Mouse (Mus musculus) midbrain, embryonic 14.5 days (tissue): ENCODE measurements around the gene Ccdc85c. TPM values are rescaled to one million over a fixed set of nuclear protein-coding genes. Genes with fewer than 3 reads are reported as not detected.

ENCODE experiments used
- ATAC-seq: fragments of 200-750 bp; cut with Nextera tagmentation; 2 replicates; pipeline ENCODE4 v1.8.0; 2017; ENCODE audit warnings: moderate number of reproducible peaks, moderate library complexity; ENCODE audit not compliant: low FRiP score, low TSS enrichment
- DNase-seq: peaks from one replicate; pipeline ENCODE4 v3.0.0-alpha.2; 2015
- H3K27ac ChIP-seq: fragments of 300-500 bp; sonication (generic); replicated peaks from 2 replicates; pipeline ENCODE4 v1.5.1; 2014; ENCODE audit warnings: mild to moderate bottlenecking, low read depth, low read length, moderate library complexity
- H3K27me3 ChIP-seq: fragments of 300-500 bp; sonication (generic); 2 replicates; pipeline ENCODE4 v1.6.1; 2014; ENCODE audit warnings: low read length, control low read depth, mixed read lengths; ENCODE audit not compliant: control insufficient read depth, insufficient read depth
- H3K36me3 ChIP-seq: fragments of 300-500 bp; sonication (generic); 2 replicates; pipeline ENCODE4 v1.6.1; 2014; ENCODE audit warnings: low read length, control low read depth; ENCODE audit not compliant: control insufficient read depth, insufficient read depth
- H3K4me1 ChIP-seq: fragments of 300-500 bp; sonication (generic); 2 replicates; pipeline ENCODE4 v1.6.1; 2014; ENCODE audit warnings: mild to moderate bottlenecking, antibody characterized with exemption, low read length, control low read depth; ENCODE audit not compliant: control insufficient read depth, insufficient read depth
- H3K4me2 ChIP-seq: fragments of 300-500 bp; sonication (generic); 2 replicates; pipeline ENCODE4 v1.6.1; 2014; ENCODE audit warnings: mild to moderate bottlenecking, low read length, moderate library complexity
- H3K4me3 ChIP-seq: fragments of 300-500 bp; sonication (generic); replicated peaks from 2 replicates; pipeline ENCODE4 v1.5.1; 2014; ENCODE audit warnings: low read depth, low read length
- H3K9ac ChIP-seq: fragments of 300-500 bp; sonication (generic); replicated peaks from 2 replicates; pipeline ENCODE4 v1.6.1; 2014; ENCODE audit warnings: mild to moderate bottlenecking, low read length, moderate library complexity
- H3K9me3 ChIP-seq: fragments of 300-500 bp; sonication (generic); 2 replicates; pipeline ENCODE4 v1.6.1; 2016; ENCODE audit warnings: low read length, control low read depth, mixed read lengths; ENCODE audit not compliant: control insufficient read depth
- WGBS: fragments of 180-500 bp; shearing (Covaris S2); extraction: QIAGEN DNeasy Blood & Tissue Kit; methylation state at CpG from one replicate; pipeline ENCODE4 v1.1.7; 2014; 5-methylcytosine and 5-hydroxymethylcytosine counted together
- polyA plus RNA-seq: library from polyadenylated mRNA; unstranded; fragments of >200 nt; fragmentation: Nextera tagmentation; extraction: Ambion mirVana; gene quantifications from 2 replicates; pipeline ENCODE4 v1.2.1, GENCODE M21; 2014

Gene Ccdc85c
- polyA plus RNA-seq, 1 experiment from 2014 or later = 20.9 TPM

DNA sequence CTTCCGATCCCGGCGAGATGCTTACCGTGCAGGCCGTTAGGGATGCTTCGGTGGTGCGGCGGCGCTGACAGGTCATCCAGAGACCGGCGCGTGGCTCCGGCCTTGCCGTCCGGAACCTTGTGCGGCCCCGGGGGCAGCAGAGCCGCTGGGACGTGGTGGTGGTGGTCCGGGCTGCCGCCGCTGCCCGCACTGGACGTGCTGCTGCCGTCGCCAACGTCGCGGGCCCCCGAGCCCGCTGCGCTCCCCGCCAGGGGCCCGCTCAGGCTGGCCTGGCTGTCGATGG, 971 bp downstream of the Ccdc85c start:
- H3K27me3 ChIP-seq = no peaks in the 10 kb centered on the region
- ATAC-seq (no peak), DNase-seq (peak; percentile 37)
- peaks cover 74% of the 10 kb centered on the region for H3K4me1 ChIP-seq
- peak overlapping the region; percentile 98 for H3K4me2 ChIP-seq
- peak overlapping the region; percentile 83 for H3K4me3 ChIP-seq
- WGBS = 1% methylated on average over 25 of the region's 35 CpGs
- peak overlapping the region; percentile 98 for H3K27ac ChIP-seq
- no peaks in the 10 kb centered on the region for H3K36me3 ChIP-seq
- H3K9ac ChIP-seq = peak overlapping the region; percentile 90
- H3K9me3 ChIP-seq = no peaks in the 10 kb centered on the region

DNA sequence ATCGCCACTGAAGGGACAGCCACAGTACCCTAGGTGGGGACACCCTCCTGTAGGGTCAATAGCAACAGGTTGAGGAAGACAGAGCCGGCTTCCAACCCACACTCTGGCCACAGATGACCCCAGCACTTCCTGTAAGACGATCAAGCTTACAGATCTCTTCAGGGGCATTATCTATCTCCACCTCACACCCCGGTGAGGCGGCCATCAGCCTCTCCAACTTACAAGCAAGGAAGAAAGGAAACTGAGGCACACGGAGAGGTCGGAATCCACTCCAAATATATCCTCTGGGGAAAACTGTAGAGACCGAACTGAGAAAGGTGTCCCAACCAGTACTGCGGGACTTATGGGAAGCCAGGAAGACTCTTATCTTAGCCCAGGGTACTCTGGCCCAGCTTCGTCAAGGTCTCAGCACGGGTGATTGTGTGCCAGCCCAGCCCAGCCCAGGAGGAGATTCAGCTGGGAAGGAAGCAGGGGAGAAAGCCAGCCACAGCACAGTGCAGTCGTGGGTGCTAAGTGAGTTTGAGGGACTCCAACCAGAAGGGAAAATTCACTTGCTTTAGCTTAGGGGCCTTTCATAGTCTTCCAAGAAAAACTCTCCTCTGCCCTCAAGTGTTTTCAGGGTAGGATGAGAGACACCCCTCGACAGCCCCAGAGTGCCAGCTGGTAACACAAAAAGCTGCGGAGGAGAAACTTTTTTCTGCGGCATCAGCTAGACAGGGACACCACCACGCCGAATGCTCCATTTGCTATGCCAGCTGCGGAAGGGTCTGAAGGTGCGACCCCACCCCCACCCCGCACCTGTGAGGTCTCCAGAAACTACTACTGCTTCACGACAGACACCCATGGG, 1.5 kb downstream of the Ccdc85c start:
- no peak for ATAC-seq
- H3K27me3 ChIP-seq = no peaks in the 10 kb centered on the region
- H3K27ac ChIP-seq = peak overlapping the region; percentile 98; the same call in 1 of the 2 replicates
- peaks cover 70% of the 10 kb centered on the region for H3K4me1 ChIP-seq
- WGBS = 3% methylated on average over 21 of the region's 21 CpGs
- no peaks in the 10 kb centered on the region for H3K36me3 ChIP-seq
- DNase-seq = peak; percentile 28
- H3K9ac ChIP-seq = peak overlapping the region; percentile 90
- peak overlapping the region; percentile 83 for H3K4me3 ChIP-seq
- H3K4me2 ChIP-seq = peak overlapping the region; percentile 98
- no peaks in the 10 kb centered on the region for H3K9me3 ChIP-seq

DNA sequence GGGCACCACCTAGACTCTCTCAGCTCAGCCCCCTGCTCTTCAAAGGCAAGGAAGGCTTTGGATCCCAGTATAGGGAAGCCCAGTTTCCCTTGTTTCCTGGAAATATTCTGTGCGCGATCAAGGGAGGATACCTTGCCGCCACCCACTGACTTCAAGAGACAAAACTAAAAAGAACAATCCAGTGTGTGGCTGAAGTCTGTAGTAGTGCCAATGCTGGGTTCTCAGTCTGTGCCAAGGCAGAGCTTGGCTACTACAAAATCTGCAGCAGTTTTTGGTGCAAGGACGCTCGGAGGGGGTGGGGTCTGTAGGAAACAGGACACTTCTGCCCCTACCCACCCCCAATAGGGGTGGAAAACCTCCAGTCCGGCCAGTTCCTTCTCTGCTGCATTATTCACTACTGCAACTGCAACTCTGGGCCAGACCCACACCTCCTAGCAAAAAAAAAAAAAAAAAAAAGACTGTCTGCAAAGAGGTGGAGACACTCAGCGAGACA, 3.0 kb downstream of the Ccdc85c start:
- Histone ChIP-seq H3K27ac (no peak overlapping the region), H3K4me2 (peak overlapping the region; percentile 98), H3K4me3 (peak overlapping the region; percentile 83), H3K9ac (peak overlapping the region; percentile 90), H3K27me3 (no peaks in the 10 kb centered on the region), H3K36me3 (no peaks in the 10 kb centered on the region), H3K4me1 (peaks cover 63% of the 10 kb centered on the region), H3K9me3 (no peaks in the 10 kb centered on the region)
- DNase-seq (no peak), ATAC-seq (no peak)
- WGBS = 48% methylated on average over 7 of the region's 7 CpGs

DNA sequence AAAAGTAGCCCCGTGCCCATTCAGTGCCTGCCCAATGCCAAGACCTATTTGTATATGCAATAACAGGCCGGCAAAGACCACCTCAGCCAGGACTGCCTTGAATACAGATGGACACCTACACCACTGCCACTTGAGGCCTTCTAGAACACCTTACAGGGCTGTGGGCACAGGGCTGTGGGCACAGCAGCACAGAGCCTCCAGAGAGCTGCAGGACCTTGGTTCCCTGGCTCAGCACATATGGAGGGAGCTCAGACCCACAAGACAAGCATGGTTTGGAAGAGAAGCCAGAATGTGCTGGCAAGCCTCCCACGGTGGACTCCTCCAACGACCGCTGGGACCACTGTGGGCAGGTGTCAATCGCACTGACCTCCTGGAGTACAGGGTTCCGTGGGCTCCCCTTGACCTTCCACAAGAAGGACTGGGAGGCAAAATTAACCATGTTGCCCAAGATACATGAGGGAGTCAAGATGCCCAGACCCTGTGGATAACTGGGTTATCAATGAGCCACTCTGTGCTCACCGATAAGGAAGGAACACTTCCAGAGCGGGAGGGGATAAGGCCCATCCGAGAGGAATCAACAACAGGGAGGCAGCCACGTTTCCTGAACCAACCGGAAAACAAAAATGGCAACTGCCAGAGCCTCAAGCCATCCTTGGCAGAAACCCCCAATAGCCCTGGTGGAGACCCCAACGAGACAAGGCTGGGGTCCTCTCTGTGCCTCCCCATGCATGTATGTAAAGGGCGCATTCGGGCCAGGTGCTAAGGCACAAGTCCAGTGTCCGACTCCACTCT, 3.7 kb downstream of the Ccdc85c start:
- Histone ChIP-seq H3K9me3 (no peaks in the 10 kb centered on the region), H3K9ac (peak overlapping the region; percentile 90; the same call in 1 of the 2 replicates), H3K36me3 (no peaks in the 10 kb centered on the region), H3K4me3 (peak overlapping the region; percentile 83), H3K27ac (no peak overlapping the region; the same call in 1 of the 2 replicates), H3K4me2 (peak overlapping the region; percentile 98), H3K4me1 (peaks cover 63% of the 10 kb centered on the region), H3K27me3 (no peaks in the 10 kb centered on the region)
- 60% methylated on average over 16 of the region's 16 CpGs for WGBS
- ATAC-seq (no peak), DNase-seq (no peak)

DNA sequence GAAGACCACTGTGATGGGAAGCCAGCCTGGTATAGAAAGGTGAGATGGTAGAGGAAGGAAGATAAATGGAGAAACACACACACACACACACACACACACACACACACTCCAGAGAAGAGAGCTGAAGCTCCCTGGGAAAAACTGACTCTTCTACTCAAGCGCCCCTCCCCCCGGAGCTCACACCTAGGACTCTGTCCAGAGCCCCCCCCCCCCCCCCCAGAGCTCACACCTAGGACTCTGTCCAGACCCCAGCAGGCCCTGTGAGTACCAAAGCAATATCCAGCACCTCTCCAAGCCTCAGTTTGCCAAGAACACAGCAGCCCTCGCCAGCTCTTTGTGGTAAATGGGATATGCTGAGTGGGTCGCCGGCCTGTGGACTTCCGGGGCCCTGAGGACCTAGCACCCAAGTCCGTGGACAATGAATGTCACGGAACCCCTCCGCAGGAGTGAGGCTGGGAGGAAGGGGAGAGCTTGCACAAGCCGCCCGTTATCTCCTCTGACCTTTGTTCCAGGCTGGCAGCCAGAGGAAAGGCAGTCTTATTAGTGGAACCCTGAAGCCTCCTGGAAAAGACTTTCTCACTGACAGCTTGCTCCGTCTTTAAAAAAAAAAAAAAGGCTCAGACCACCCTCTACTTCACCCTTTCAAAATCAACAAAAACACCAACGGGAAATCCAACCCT, 4.8 kb downstream of the Ccdc85c start:
- Histone ChIP-seq H3K27me3 (no peaks in the 10 kb centered on the region), H3K9me3 (no peaks in the 10 kb centered on the region), H3K27ac (0 out of 2 replicates have a peak overlapping the region, but pooled peaks have one; percentile 42), H3K4me1 (peaks cover 75% of the 10 kb centered on the region), H3K4me2 (peak overlapping the region; percentile 98), H3K4me3 (0 out of 2 replicates have a peak overlapping the region, but pooled peaks have one; percentile 83), H3K9ac (peak overlapping the region; percentile 14; the same call in 1 of the 2 replicates), H3K36me3 (no peaks in the 10 kb centered on the region)
- WGBS = 45% methylated on average over 13 of the region's 13 CpGs
- no peak for ATAC-seq
- DNase-seq = no peak

DNA sequence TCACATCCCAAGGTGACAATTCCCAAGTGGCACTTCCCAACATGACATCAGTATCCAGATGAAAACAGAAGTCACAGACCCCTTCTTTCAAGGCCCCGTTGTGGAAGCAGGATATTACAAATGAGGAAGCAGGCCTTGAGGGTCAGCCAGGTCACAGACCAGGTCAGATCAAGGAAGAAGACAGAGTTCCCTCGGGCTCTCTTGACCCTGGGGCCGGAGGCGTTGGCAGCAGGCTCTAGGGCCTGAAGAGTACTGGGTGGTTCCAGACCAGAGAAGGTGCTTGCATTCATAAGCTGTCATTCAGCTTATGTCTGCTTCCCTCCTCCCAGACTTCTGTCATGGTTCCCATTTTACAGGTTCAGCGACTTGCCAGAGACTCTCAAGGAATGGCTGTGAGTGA, 5.5 kb downstream of the Ccdc85c start:
- H3K4me1 ChIP-seq = peaks cover 82% of the 10 kb centered on the region
- H3K27me3 ChIP-seq = no peaks in the 10 kb centered on the region
- DNase-seq (no peak), ATAC-seq (no peak)
- 86% methylated on average over 5 of the region's 5 CpGs for WGBS
- no peak overlapping the region for H3K9ac ChIP-seq
- no peaks in the 10 kb centered on the region for H3K36me3 ChIP-seq
- H3K4me3 ChIP-seq = no peak overlapping the region
- no peaks in the 10 kb centered on the region for H3K9me3 ChIP-seq
- H3K27ac ChIP-seq = no peak overlapping the region
- no peak overlapping the region for H3K4me2 ChIP-seq

DNA sequence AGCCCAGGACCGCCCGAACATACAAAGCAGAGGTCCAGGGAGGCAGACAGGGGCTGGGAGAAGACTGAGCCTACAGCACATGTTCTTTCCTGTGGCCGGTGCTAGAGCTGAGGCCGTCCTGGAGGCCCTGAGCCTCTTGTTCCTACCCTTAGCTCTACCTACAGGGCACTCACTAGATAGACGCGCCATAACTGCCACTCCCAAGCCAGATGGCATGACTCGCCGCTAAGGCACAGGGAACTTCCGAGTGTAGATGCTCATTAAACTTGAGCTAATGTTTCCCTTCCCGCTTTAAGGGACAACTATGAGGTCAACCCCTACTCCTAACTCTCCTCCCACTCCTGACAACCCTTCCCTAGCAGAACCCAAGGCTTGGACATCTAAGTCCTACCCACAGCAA, 6.3 kb downstream of the Ccdc85c start:
- Histone ChIP-seq H3K36me3 (no peaks in the 10 kb centered on the region), H3K9me3 (no peaks in the 10 kb centered on the region), H3K27me3 (no peaks in the 10 kb centered on the region), H3K4me2 (no peak overlapping the region), H3K9ac (no peak overlapping the region), H3K4me3 (no peak overlapping the region), H3K4me1 (peaks cover 89% of the 10 kb centered on the region), H3K27ac (no peak overlapping the region)
- WGBS = 95% methylated on average over 10 of the region's 10 CpGs
- DNase-seq = no peak
- no peak for ATAC-seq

DNA sequence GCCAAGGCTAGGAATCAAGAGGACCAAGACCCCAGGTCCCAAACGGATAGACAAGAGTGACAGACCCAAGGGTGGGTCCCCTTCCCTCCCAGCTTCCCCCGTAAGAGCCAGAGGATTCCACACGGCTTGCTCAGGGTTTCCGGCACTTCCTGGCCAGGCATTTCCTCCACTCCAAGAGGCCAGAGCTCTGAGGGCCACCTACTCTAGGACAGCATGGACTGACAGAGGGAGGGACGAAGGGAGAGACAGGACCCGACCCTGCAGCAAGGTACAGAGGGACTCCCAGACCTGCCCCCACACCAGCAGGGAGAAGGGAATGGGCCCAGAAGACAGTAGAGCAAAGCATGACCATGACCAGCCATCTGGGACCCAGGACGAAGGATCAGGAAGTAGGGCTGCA, 7.6 kb downstream of the Ccdc85c start:
- Histone ChIP-seq H3K4me1 (peaks cover 84% of the 10 kb centered on the region), H3K27ac (peak overlapping the region; percentile 86; the same call in 1 of the 2 replicates), H3K4me3 (no peak overlapping the region), H3K36me3 (no peaks in the 10 kb centered on the region), H3K9me3 (no peaks in the 10 kb centered on the region), H3K27me3 (no peaks in the 10 kb centered on the region), H3K9ac (no peak overlapping the region), H3K4me2 (no peak overlapping the region)
- 87% methylated on average over 7 of the region's 7 CpGs for WGBS
- ATAC-seq (no peak), DNase-seq (no peak)
